Mouse (Mus musculus): Measurements from ENCODE around the gene Fbxo36. TPM values are rescaled to one million over a fixed set of nuclear protein-coding genes. Genes with fewer than 3 reads are reported as not detected.

Fbxo36 gene
- polyA plus RNA-seq, 1 experiment from 2014 or later: 13.0 TPM

GRCm38 (mm10) chr1:84850471-84850870, 10.8 kb downstream of the Fbxo36 start:
- H3K4me2 ChIP-seq (replicated peaks; ENCODE audit: low read depth, low read length): no peak overlapping the region
- H3K36me3 ChIP-seq (ENCODE audit: control insufficient read depth, insufficient read depth, low read length): no peaks in the 10 kb centered on the region
- no peaks in the 10 kb centered on the region for H3K4me1 ChIP-seq (replicated peaks; ENCODE audit: control insufficient read depth, insufficient read depth, low read length)
- no peak overlapping the region for H3K4me3 ChIP-seq (ENCODE audit: low read depth, low read length)
- ATAC-seq (ENCODE audit: low FRiP score) (no peak), DNase-seq (ENCODE audit: low spot score) (no peak)
- 90% methylated on average over 7 of the region's 7 CpGs for WGBS
- H3K27me3 ChIP-seq (ENCODE audit: control insufficient read depth, insufficient read depth, low read length): no peaks in the 10 kb centered on the region
- no peak overlapping the region for H3K27ac ChIP-seq (ENCODE audit: low read depth, low read length)
- no peak overlapping the region for H3K9ac ChIP-seq (ENCODE audit: low read depth, low read length)
- no peaks in the 10 kb centered on the region for H3K9me3 ChIP-seq (ENCODE audit: control insufficient read depth, low read length)

- Histone ChIP-seq H3K27me3 (ENCODE audit: control insufficient read depth, insufficient read depth, low read length) (no peaks in the 10 kb centered on the region), H3K4me1 (replicated peaks; ENCODE audit: control insufficient read depth, insufficient read depth, low read length) (no peaks in the 10 kb centered on the region), H3K27ac (ENCODE audit: low read depth, low read length) (no peak overlapping the region), H3K4me3 (ENCODE audit: low read depth, low read length) (no peak overlapping the region), H3K4me2 (replicated peaks; ENCODE audit: low read depth, low read length) (no peak overlapping the region), H3K9ac (ENCODE audit: low read depth, low read length) (no peak overlapping the region), H3K9me3 (ENCODE audit: control insufficient read depth, low read length) (no peaks in the 10 kb centered on the region), H3K36me3 (ENCODE audit: control insufficient read depth, insufficient read depth, low read length) (no peaks in the 10 kb centered on the region)
- DNase-seq (ENCODE audit: low spot score) (no peak), ATAC-seq (ENCODE audit: low FRiP score) (no peak)
- 38% methylated on average over 9 of the region's 9 CpGs for WGBS
Observed at GRCm38 (mm10) chr1:84851512-84852235, 12.0 kb downstream of the Fbxo36 start.

- Histone ChIP-seq H3K9ac (ENCODE audit: low read depth, low read length) (no peak overlapping the region), H3K27me3 (ENCODE audit: control insufficient read depth, insufficient read depth, low read length) (no peaks in the 10 kb centered on the region), H3K27ac (ENCODE audit: low read depth, low read length) (no peak overlapping the region), H3K4me3 (ENCODE audit: low read depth, low read length) (no peak overlapping the region), H3K36me3 (ENCODE audit: control insufficient read depth, insufficient read depth, low read length) (no peaks in the 10 kb centered on the region), H3K9me3 (ENCODE audit: control insufficient read depth, low read length) (no peaks in the 10 kb centered on the region), H3K4me2 (replicated peaks; ENCODE audit: low read depth, low read length) (no peak overlapping the region), H3K4me1 (replicated peaks; ENCODE audit: control insufficient read depth, insufficient read depth, low read length) (no peaks in the 10 kb centered on the region)
- DNase-seq (ENCODE audit: low spot score) (no peak), ATAC-seq (ENCODE audit: low FRiP score) (no peak)
- WGBS: 88% methylated on average over 1 of the region's 1 CpGs
Observed at GRCm38 (mm10) chr1:84853721-84854120, 14.1 kb downstream of the Fbxo36 start.

GRCm38 (mm10) chr1:84854966-84855365, 15.3 kb downstream of the Fbxo36 start:
- H3K4me2 ChIP-seq (replicated peaks; ENCODE audit: low read depth, low read length): no peak overlapping the region
- no peaks in the 10 kb centered on the region for H3K36me3 ChIP-seq (ENCODE audit: control insufficient read depth, insufficient read depth, low read length)
- no peak overlapping the region for H3K4me3 ChIP-seq (ENCODE audit: low read depth, low read length)
- ATAC-seq (ENCODE audit: low FRiP score) (no peak), DNase-seq (ENCODE audit: low spot score) (no peak)
- no peaks in the 10 kb centered on the region for H3K9me3 ChIP-seq (ENCODE audit: control insufficient read depth, low read length)
- H3K27me3 ChIP-seq (ENCODE audit: control insufficient read depth, insufficient read depth, low read length): no peaks in the 10 kb centered on the region
- H3K27ac ChIP-seq (ENCODE audit: low read depth, low read length): no peak overlapping the region
- H3K4me1 ChIP-seq (replicated peaks; ENCODE audit: control insufficient read depth, insufficient read depth, low read length): no peaks in the 10 kb centered on the region
- whole genome bisulfite sequencing: 92% methylated on average over 2 of the region's 2 CpGs
- H3K9ac ChIP-seq (ENCODE audit: low read depth, low read length): no peak overlapping the region

GRCm38 (mm10) chr1:84855756-84856155, 16.1 kb downstream of the Fbxo36 start:
- H3K27ac ChIP-seq (ENCODE audit: low read depth, low read length): no peak overlapping the region
- H3K4me3 ChIP-seq (ENCODE audit: low read depth, low read length): no peak overlapping the region
- H3K9me3 ChIP-seq (ENCODE audit: control insufficient read depth, low read length): no peaks in the 10 kb centered on the region
- H3K9ac ChIP-seq (ENCODE audit: low read depth, low read length): no peak overlapping the region
- 87% methylated on average over 2 of the region's 2 CpGs for WGBS
- no peak overlapping the region for H3K4me2 ChIP-seq (replicated peaks; ENCODE audit: low read depth, low read length)
- no peaks in the 10 kb centered on the region for H3K4me1 ChIP-seq (replicated peaks; ENCODE audit: control insufficient read depth, insufficient read depth, low read length)
- no peak for DNase-seq (ENCODE audit: low spot score)
- no peaks in the 10 kb centered on the region for H3K36me3 ChIP-seq (ENCODE audit: control insufficient read depth, insufficient read depth, low read length)
- no peaks in the 10 kb centered on the region for H3K27me3 ChIP-seq (ENCODE audit: control insufficient read depth, insufficient read depth, low read length)
- ATAC-seq (ENCODE audit: low FRiP score): no peak

- Histone ChIP-seq H3K27ac (ENCODE audit: low read depth, low read length) (no peak overlapping the region), H3K36me3 (ENCODE audit: control insufficient read depth, insufficient read depth, low read length) (no peaks in the 10 kb centered on the region), H3K4me3 (ENCODE audit: low read depth, low read length) (no peak overlapping the region), H3K4me1 (replicated peaks; ENCODE audit: control insufficient read depth, insufficient read depth, low read length) (no peaks in the 10 kb centered on the region), H3K9me3 (ENCODE audit: control insufficient read depth, low read length) (no peaks in the 10 kb centered on the region), H3K4me2 (replicated peaks; ENCODE audit: low read depth, low read length) (no peak overlapping the region), H3K9ac (ENCODE audit: low read depth, low read length) (no peak overlapping the region), H3K27me3 (ENCODE audit: control insufficient read depth, insufficient read depth, low read length) (no peaks in the 10 kb centered on the region)
- DNase-seq (ENCODE audit: low spot score): no peak
- WGBS: 90% methylated on average over 6 of the region's 6 CpGs
- ATAC-seq (ENCODE audit: low FRiP score): no peak
Observed at GRCm38 (mm10) chr1:84859597-84859996, 20.0 kb downstream of the Fbxo36 start.

GRCm38 (mm10) chr1:84860360-84861254, 21.0 kb downstream of the Fbxo36 start:
- H3K9ac ChIP-seq (ENCODE audit: low read depth, low read length): no peak overlapping the region
- H3K27me3 ChIP-seq (ENCODE audit: control insufficient read depth, insufficient read depth, low read length): no peaks in the 10 kb centered on the region
- H3K4me3 ChIP-seq (ENCODE audit: low read depth, low read length): no peak overlapping the region
- no peaks in the 10 kb centered on the region for H3K9me3 ChIP-seq (ENCODE audit: control insufficient read depth, low read length)
- no peaks in the 10 kb centered on the region for H3K4me1 ChIP-seq (replicated peaks; ENCODE audit: control insufficient read depth, insufficient read depth, low read length)
- DNase-seq (ENCODE audit: low spot score) (no peak), ATAC-seq (ENCODE audit: low FRiP score) (no peak)
- H3K27ac ChIP-seq (ENCODE audit: low read depth, low read length): no peak overlapping the region
- no peak overlapping the region for H3K4me2 ChIP-seq (replicated peaks; ENCODE audit: low read depth, low read length)
- no peaks in the 10 kb centered on the region for H3K36me3 ChIP-seq (ENCODE audit: control insufficient read depth, insufficient read depth, low read length)
- 84% methylated on average over 10 of the region's 10 CpGs for WGBS

GRCm38 (mm10) chr1:84861255-84861630, 21.6 kb downstream of the Fbxo36 start:
- no peak for DNase-seq (ENCODE audit: low spot score)
- ATAC-seq (ENCODE audit: low FRiP score): no peak
- H3K27ac ChIP-seq (ENCODE audit: low read depth, low read length): no peak overlapping the region
- no peaks in the 10 kb centered on the region for H3K4me1 ChIP-seq (replicated peaks; ENCODE audit: control insufficient read depth, insufficient read depth, low read length)
- no peak overlapping the region for H3K4me3 ChIP-seq (ENCODE audit: low read depth, low read length)
- H3K27me3 ChIP-seq (ENCODE audit: control insufficient read depth, insufficient read depth, low read length): no peaks in the 10 kb centered on the region
- no peak overlapping the region for H3K4me2 ChIP-seq (replicated peaks; ENCODE audit: low read depth, low read length)
- WGBS: 88% methylated on average over 1 of the region's 1 CpGs
- H3K9ac ChIP-seq (ENCODE audit: low read depth, low read length): no peak overlapping the region
- H3K36me3 ChIP-seq (ENCODE audit: control insufficient read depth, insufficient read depth, low read length): no peaks in the 10 kb centered on the region
- no peaks in the 10 kb centered on the region for H3K9me3 ChIP-seq (ENCODE audit: control insufficient read depth, low read length)

GRCm38 (mm10) chr1:84864645-84865044, 25.0 kb downstream of the Fbxo36 start:
- Histone ChIP-seq H3K9ac (ENCODE audit: low read depth, low read length) (no peak overlapping the region), H3K4me1 (replicated peaks; ENCODE audit: control insufficient read depth, insufficient read depth, low read length) (no peaks in the 10 kb centered on the region), H3K9me3 (ENCODE audit: control insufficient read depth, low read length) (no peaks in the 10 kb centered on the region), H3K4me2 (replicated peaks; ENCODE audit: low read depth, low read length) (no peak overlapping the region), H3K36me3 (ENCODE audit: control insufficient read depth, insufficient read depth, low read length) (no peaks in the 10 kb centered on the region), H3K4me3 (ENCODE audit: low read depth, low read length) (no peak overlapping the region), H3K27me3 (ENCODE audit: control insufficient read depth, insufficient read depth, low read length) (no peaks in the 10 kb centered on the region), H3K27ac (ENCODE audit: low read depth, low read length) (no peak overlapping the region)
- 65% methylated on average over 2 of the region's 2 CpGs for WGBS
- no peak for ATAC-seq (ENCODE audit: low FRiP score)
- no peak for DNase-seq (ENCODE audit: low spot score)

Data from hindbrain, embryonic 11.5 days (tissue).